Mouse (Mus musculus) adipose tissue, adult 10 weeks (tissue): ENCODE results near the gene Gm37419. TPM values are rescaled to one million over a fixed set of nuclear protein-coding genes. Genes with fewer than 3 reads are reported as not detected.

Source experiments
- polyA plus RNA-seq: library from polyadenylated mRNA; stranded (reverse); fragments of 350-450 nt; fragmentation: Illumina TruSeq; extraction: RNeasy Lipid Tissue Mini Kit (QIAGEN cat#74804); gene quantifications from one replicate; pipeline ENCODE4 v1.2.3, GENCODE M21; 2014; ENCODE audit warnings: low read depth, low replicate concordance

Gene Gm37419
- not detected for polyA plus RNA-seq

GRCm38 (mm10) chr16:23988466-23989208 lies at the start of gene Gm37419, which contains the start of gene Bcl6:
Gene Gm37419, plus strand, starts transcription at chr16:23988482.
Gene Bcl6, minus strand, starts transcription at chr16:23988852.

Other genes starting within 250 kb of the Gm37419 start
- not detected for gene Sst, start 97.5 kb upstream of the Gm37419 start, polyA plus RNA-seq
- not detected for gene Rtp2, start 56.1 kb upstream of the Gm37419 start, polyA plus RNA-seq
- gene Bcl6, start 370 bp downstream of the Gm37419 start, polyA plus RNA-seq = 10.4 TPM